9 mouse cellular contexts compared by ENCODE assay signal in the genomic region with DNA sequence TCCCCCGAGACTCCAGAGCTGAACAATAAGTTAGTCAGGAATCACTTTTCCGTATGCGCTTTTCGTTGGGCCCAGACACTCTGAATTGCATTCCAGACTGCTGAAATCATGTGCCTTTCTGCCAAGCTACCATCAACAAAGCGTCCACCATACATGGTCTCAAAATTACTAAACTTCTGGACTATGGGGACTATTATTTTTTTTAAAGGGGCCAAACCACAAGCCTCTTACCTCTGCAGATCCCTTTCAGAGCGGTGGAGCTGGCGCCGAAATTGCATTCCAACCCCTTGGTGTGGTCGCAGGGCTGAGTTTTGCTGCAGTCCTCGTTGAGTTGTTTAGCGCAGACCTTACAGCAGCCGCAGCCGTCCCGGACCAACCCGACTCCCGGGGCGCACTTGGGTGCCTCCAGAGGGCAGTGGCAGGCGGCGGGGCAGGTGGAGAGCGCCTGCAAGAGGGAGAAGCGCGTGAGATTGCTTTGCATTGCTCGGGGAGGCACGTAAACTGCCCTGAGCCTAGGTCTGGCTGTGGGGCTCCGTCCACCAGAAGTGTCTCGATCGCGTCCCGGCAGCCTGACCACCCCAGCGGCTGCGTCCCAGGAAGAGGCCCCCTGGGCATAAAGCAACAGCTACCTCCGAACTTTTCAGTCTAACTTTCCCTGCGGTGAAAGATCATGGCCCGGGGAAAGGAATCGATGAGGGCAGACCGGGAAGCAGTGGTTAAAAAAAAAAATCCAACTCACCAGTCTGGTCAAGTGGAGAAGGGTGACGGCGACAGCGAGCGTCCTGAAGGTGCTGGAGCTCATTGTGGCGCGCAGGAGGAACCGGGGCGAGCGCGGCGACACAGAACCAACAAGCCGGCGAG. TPM values are rescaled to one million over a fixed set of nuclear protein-coding genes. Genes with fewer than 3 reads are reported as not detected.
DNase-seq lines count a peak whose midpoint lies in the region; ATAC-seq and TF ChIP-seq lines count a peak whose summit lies in the region.
"Had no signal": no experiment of that assay in that cellular context is flagged by ENCODE, and none has a peak within 500 bp of the region (broad histone marks: within the 10 kb centered on the region; RNA-seq: fewer than 3 reads in every experiment).

No protein-coding gene starts in this region.

- DNase-seq in layer of hippocampus, postnatal 10 days (ENCODE audit: low spot score in 2 of 2) = peak; percentile 42 to 63
- DNase-seq in layer of hippocampus, adult 8-10 months (ENCODE audit: low spot score in 2 of 2) = no peak
- DNase-seq in kidney, postnatal 0 days (ENCODE audit: low spot score) = peak; percentile 63
- DNase-seq in lung, postnatal 36 days = peak; percentile 71
- peak; percentile 83 for DNase-seq in stomach, postnatal 0 days (ENCODE audit: low spot score)

- H3K4me1 ChIP-seq in embryonic facial prominence, embryonic 12.5 days = peaks cover 35% of the 10 kb centered on the region
- H3K4me1 ChIP-seq in heart, embryonic 13.5 days = peaks cover 61% of the 10 kb centered on the region
- H3K4me1 ChIP-seq in kidney, postnatal 0 days (replicated peaks; ENCODE audit: insufficient read depth, low read length) = peaks cover 18% of the 10 kb centered on the region; the same call in 1 of the 2 replicates
- no peaks in the 10 kb centered on the region; the same call in 1 of the 2 replicates for H3K4me1 ChIP-seq in stomach, postnatal 0 days (replicated peaks; ENCODE audit: control insufficient read depth, insufficient read depth)

- H3K9me3 ChIP-seq in embryonic facial prominence, embryonic 12.5 days = no peaks in the 10 kb centered on the region
- no peaks in the 10 kb centered on the region for H3K9me3 ChIP-seq in heart, embryonic 13.5 days
- H3K9me3 ChIP-seq in kidney, postnatal 0 days (replicated peaks; ENCODE audit: low read length) = no peaks in the 10 kb centered on the region
- H3K9me3 ChIP-seq in stomach, postnatal 0 days (ENCODE audit: control insufficient read depth, low read length) = no peaks in the 10 kb centered on the region

- no peaks in the 10 kb centered on the region for H3K27me3 ChIP-seq in embryonic facial prominence, embryonic 12.5 days
- no peaks in the 10 kb centered on the region for H3K27me3 ChIP-seq in heart, embryonic 13.5 days (replicated peaks)
- no peaks in the 10 kb centered on the region for H3K27me3 ChIP-seq in kidney, postnatal 0 days (ENCODE audit: insufficient read depth, low read length)
- no peaks in the 10 kb centered on the region for H3K27me3 ChIP-seq in stomach, postnatal 0 days (ENCODE audit: control insufficient read depth, insufficient read depth, low read length)

- H3K27ac ChIP-seq in embryonic facial prominence, embryonic 12.5 days = peak overlapping the region; percentile 96
- H3K27ac ChIP-seq in heart, embryonic 13.5 days (replicated peaks) = peak overlapping the region; percentile 96
- H3K27ac ChIP-seq in kidney, postnatal 0 days = peak overlapping the region; percentile 92
- H3K27ac ChIP-seq in stomach, postnatal 0 days (replicated peaks) = peak overlapping the region; percentile 97

- peak; percentile 56 for TF ChIP-seq CTCF in kidney, postnatal 0 days (IDR thresholded peaks at IDR 0.05; ENCODE audit: low read depth)
- TF ChIP-seq CTCF in stomach, postnatal 0 days (IDR thresholded peaks at IDR 0.05; ENCODE audit: low read depth) = peak; percentile 74

- WGBS in embryonic facial prominence, embryonic 12.5 days = under 1% methylated on average over 49 of the region's 49 CpGs
- under 1% methylated on average over 49 of the region's 49 CpGs for WGBS in heart, embryonic 13.5 days
- WGBS in kidney, postnatal 0 days = under 1% methylated on average over 47 of the region's 49 CpGs
- under 1% methylated on average over 49 of the region's 49 CpGs for WGBS in stomach, postnatal 0 days

- peak overlapping the region; percentile 84 for H3K9ac ChIP-seq in embryonic facial prominence, embryonic 12.5 days
- peak overlapping the region; percentile 98 for H3K9ac ChIP-seq in heart, embryonic 13.5 days
- H3K9ac ChIP-seq in kidney, postnatal 0 days (ENCODE audit: low read depth, low read length) = peak overlapping the region; percentile 88
- peak overlapping the region; percentile 91 for H3K9ac ChIP-seq in stomach, postnatal 0 days (ENCODE audit: low read length)

- H3K4me2 ChIP-seq in embryonic facial prominence, embryonic 12.5 days (replicated peaks) = peak overlapping the region; percentile 64
- H3K4me2 ChIP-seq in heart, embryonic 13.5 days = peak overlapping the region; percentile 86
- peak overlapping the region; percentile 90 for H3K4me2 ChIP-seq in kidney, postnatal 0 days (ENCODE audit: low read length)
- H3K4me2 ChIP-seq in stomach, postnatal 0 days (replicated peaks; ENCODE audit: low read depth) = peak overlapping the region; percentile 86

- peak overlapping the region; percentile 67 for H3K4me3 ChIP-seq in embryonic facial prominence, embryonic 12.5 days
- H3K4me3 ChIP-seq in heart, embryonic 13.5 days = peak overlapping the region; percentile 88
- peak overlapping the region; percentile 82 for H3K4me3 ChIP-seq in kidney, postnatal 0 days (replicated peaks; ENCODE audit: low read depth, low read length)
- peak overlapping the region; percentile 76 for H3K4me3 ChIP-seq in stomach, postnatal 0 days (ENCODE audit: low read depth, low read length)

- no peak for TF ChIP-seq EP300 in stomach, postnatal 0 days (optimal IDR thresholded peaks at IDR 0.05)

- no peak for ATAC-seq in embryonic facial prominence, embryonic 12.5 days (ENCODE audit: insufficient number of reproducible peaks, insufficient read depth, low FRiP score, low TSS enrichment)
- no peak for ATAC-seq in heart, embryonic 13.5 days (ENCODE audit: extremely low read depth, insufficient number of reproducible peaks, low FRiP score, low TSS enrichment)
- no peak; the same call in 1 of the 2 replicates for ATAC-seq in kidney, postnatal 0 days (replicated peaks; ENCODE audit: low FRiP score, low read depth)
- ATAC-seq in stomach, postnatal 0 days (ENCODE audit: low FRiP score, low TSS enrichment) = peak; percentile 43
- no peak for ATAC-seq in activated CD4-positive, CD25-positive, alpha-beta regulatory T cell, adult 4 months

- 0 out of 2 replicates have a peak, but pooled peaks cover 10% of the 10 kb centered on the region for H3K36me3 ChIP-seq in embryonic facial prominence, embryonic 12.5 days
- peaks cover 17% of the 10 kb centered on the region for H3K36me3 ChIP-seq in heart, embryonic 13.5 days
- peaks cover 9% of the 10 kb centered on the region; the same call in 1 of the 2 replicates for H3K36me3 ChIP-seq in kidney, postnatal 0 days (ENCODE audit: insufficient read depth, low read length)
- H3K36me3 ChIP-seq in stomach, postnatal 0 days (ENCODE audit: control insufficient read depth, insufficient read depth, low read length) = peaks cover 6% of the 10 kb centered on the region

RNA-seq across cellular contexts. Expression of a gene that starts 0.6 kb away (rescaled TPM):
- 1 to 10 TPM; 6.1 to 6.8 TPM for total RNA-seq in layer of hippocampus, postnatal 10 days (2021)
- 10 to 100 TPM in 1 of 4 experiments, 1 to 10 TPM in 3; 2.2 to 11.9 (median 5.3) TPM for total RNA-seq in layer of hippocampus, adult 8-10 months (2022)
- polyA plus RNA-seq in embryonic facial prominence, embryonic 12.5 days (2016; fragmentation: Nextera tagmentation; extraction: Ambion mirVana) = 56.8 and 63.7 TPM in 2 replicates
- polyA plus RNA-seq in heart, embryonic 13.5 days (2015; fragmentation: Nextera tagmentation; extraction: Ambion mirVana) = 60.0 and 62.1 TPM in 2 replicates
- polyA plus RNA-seq in kidney, postnatal 0 days (2015; fragmentation: Nextera tagmentation; extraction: Ambion mirVana) = 74.8 and 86.4 TPM in 2 replicates
- 78.5 and 84.9 TPM in 2 replicates for polyA plus RNA-seq in stomach, postnatal 0 days (2015; fragmentation: Nextera tagmentation; extraction: Ambion mirVana)
- polyA plus RNA-seq in activated CD4-positive, CD25-positive, alpha-beta regulatory T cell, adult 4 months (2017; shearing (Covaris generic)) = not detected
- total RNA-seq: MEL had no signal

Comparison
In these comparisons a context has a peak if more than half of its experiments do, and no peak if none do; other contexts are left out.
1. DNase-seq: peak in layer of hippocampus, postnatal 10 days (2 of 2), kidney, postnatal 0 days (single experiment), lung, postnatal 36 days (single experiment) and stomach, postnatal 0 days (single experiment); none in layer of hippocampus, adult 8-10 months (0 of 2).
2. RNA of a gene that starts 0.6 kb away (polyA plus RNA-seq): 78.5 to 84.9 TPM in stomach, postnatal 0 days, 74.8 to 86.4 TPM in kidney, postnatal 0 days, 56.8 to 63.7 TPM in embryonic facial prominence, embryonic 12.5 days and 60.0 to 62.1 TPM in heart, embryonic 13.5 days; not detected in activated CD4-positive, CD25-positive, alpha-beta regulatory T cell, adult 4 months; every median in the first group is over 10 times any median in the second.
3. Peak in every context shown above with its lines, with median percentiles within 50 percentile points of each other: H3K27ac ChIP-seq, H3K4me2 ChIP-seq, H3K4me3 ChIP-seq and H3K9ac ChIP-seq.